Mouse (Mus musculus): Measurements from ENCODE around the gene Cck.

The Cck gene

DNA sequence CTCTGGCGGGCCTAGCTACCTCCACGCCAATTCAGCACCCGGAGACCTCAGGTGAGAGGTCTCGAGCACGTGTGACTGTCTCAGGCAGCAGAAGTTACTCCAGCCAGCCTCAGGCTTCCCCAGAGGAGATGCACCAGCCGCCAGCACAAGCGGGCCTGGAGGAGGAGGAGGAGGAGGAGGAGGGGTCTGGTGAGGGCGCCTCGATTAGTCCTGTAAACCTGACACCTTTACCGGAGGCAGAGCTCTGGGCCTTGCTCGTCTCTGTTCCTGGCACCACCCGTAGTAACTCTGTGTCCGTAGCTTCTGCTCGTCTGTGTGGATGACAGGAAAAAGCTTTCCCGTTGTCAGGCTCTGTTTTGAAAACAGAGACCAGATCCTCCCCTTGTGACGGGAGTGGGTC is 35.0 kb downstream of the Cck start:
- no peak for DNase-seq (ENCODE audit: low spot score in 2 of 2)

DNA sequence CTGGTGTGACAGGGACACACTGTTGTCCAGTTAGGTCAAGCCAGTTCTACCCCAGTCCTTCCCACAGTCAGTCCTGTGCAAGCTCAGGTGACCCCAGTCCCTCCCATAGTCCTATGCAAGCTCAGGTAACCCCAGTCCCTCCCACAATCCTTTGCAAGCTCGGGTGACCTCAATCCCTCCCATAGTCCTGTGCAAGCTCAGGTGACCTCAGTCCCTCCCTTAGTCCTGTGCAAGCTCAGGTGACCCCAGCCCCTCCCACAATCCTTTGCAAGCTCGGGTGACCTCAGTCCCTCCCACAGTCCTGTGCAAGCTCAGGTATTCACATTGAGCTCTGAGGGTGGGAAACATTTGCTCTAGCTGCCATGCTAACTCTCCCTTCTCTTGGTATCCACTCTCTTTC is 35.5 kb downstream of the Cck start:
- DNase-seq (ENCODE audit: low spot score in 2 of 2) = no peak

DNA sequence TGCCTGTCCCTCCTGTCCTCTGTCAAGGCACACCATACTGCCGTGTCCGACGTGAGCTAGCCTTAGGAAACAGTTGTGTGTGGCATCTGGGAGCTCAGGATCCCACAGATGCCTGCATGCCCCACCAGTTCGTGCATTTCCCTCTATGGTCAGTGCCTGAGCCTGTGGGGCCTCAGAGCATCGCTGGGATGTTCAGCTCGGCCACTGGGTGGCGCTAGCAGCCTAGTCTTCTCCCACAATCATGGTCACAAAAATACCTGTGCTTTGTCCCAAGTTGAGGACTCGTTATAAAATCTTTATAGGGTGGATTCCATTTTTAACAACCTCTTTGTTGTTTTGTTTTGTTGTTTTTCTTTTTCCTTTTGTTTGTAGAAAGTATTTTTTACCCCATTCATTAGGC is 37.0 kb downstream of the Cck start:
- no peak for DNase-seq (ENCODE audit: low spot score in 2 of 2)

DNA sequence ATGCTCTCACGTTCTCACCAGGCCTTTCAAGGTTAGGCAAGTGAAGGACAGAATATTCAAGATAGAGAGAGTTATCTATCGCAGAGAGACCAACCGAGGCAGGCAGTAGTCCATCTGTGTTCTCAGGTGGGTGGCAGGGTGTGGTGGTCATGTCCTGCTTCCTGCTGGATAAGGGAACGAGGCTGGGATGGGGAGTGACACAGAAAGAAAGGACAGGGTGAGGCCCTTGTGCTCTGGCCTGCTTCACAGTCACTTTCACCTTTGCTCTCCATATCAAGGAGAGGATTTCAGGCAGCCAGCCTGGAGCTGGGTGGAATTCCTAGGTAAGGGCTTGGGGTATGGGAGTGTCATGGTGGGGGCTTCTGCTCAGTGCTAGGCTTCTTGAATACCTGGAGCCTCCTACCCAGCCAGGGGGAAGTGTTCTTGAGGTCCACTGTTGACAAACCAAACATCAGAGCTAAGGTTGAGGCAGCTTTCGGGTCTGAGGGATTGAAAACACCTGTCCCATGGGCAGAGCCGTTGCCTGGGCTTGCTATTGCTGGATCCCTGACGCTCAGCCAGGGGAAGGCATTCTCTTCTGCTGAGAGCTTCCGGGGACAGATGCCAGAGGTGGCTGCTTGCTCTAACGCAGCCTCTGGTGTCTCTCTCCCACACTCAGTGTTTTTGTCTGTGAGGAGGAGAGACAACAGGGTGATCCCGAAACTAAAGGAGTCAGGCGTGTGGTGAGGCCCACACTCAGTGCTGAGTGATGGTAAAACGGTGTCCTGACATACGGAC is 38.6 kb downstream of the Cck start:
- DNase-seq (ENCODE audit: low spot score in 2 of 2) = no peak

DNA sequence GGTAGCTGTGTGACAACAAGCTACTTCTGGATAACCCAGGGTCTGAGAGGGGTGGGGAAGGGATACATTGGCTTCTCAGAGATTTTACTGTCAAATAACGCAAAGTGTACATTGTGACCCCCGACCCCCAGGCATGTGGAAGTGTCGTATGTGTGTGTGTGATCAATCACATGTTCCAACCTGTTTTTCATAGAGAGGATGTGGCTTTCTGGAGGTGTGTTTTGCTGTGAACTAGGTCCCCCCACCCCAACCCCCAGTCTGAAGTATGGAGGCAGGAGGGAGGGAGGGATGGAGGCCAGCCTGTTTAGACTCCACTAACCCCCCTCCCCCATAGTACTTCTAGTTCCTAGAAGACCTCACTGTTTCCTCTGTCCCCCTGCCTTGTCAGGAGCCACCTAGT is 40.6 kb downstream of the Cck start:
- DNase-seq (ENCODE audit: low spot score in 2 of 2) = peak in 1 of 2 experiments; percentile 17

DNA sequence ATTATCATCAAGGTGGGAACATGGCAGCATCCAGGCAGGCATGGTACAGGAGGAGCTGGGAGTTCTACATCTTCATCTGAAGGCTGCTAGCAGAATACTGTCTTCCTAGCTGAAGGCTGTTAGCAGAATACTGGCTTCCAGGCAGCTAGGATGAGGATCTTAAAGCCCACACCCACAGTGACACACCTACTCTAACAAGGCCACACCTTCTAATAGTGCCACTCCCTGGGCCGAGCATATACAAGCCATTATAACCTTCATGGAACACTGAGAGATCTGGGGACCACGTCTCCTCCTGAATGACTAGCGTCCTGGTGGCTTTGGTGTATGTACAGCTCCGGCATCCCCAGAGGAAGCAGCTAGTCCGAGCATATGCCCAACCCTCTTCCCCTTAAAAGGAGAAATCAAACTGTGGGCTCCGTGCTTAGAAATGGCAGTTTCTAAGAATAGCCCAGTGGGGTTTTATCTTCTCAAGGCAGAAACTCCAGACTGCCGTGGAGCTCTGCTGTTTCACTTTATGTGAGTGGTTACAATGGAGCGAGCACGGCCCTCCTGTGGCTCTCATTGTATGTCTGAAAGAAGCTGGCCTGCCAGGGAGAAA is 43.1 kb downstream of the Cck start:
- DNase-seq (ENCODE audit: low spot score in 2 of 2) = peak in 1 of 2 experiments; percentile 15

DNA sequence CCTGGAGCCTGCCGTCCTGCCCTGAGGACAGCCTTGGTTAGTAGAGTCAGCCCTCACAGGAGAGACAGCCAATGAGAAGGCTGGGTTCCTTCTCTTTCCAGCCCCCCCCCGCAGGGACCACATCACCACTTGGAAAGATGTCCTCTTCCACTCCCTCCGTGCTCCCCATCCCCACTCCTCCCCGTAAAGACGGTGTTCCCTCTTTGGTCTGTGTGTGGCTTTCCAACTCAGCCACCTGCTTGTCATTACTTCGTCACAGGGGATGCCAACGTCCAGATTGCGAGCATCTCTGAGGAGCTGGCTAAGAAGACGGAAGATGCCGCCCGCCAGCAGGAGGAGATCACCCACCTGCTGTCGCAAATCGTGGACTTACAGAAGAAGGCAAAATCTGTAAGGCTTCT is 49.1 kb downstream of the Cck start:
- DNase-seq (ENCODE audit: low spot score in 2 of 2) = no peak

DNA sequence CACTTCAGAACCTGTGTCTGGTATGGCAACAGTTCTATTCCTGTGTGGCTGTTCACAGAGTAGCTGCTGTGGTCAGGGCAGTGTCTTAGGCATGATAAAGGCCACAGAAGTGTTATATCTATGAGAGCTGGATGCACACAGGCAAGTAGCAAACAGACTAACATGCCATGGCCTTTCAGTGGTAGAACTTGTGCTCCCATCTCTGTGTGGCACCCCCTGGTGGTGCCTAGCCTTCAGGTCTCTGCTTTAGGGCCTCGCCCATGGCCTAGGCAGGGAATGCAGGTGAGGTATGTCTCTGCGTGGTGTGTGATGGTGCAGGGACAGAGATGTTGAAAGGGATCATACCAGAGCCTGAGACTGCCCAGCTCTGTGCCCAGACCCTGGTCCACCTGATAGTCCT is 50.1 kb downstream of the Cck start:
- peak; percentile 32 to 57 for DNase-seq (ENCODE audit: low spot score in 2 of 2)

DNA sequence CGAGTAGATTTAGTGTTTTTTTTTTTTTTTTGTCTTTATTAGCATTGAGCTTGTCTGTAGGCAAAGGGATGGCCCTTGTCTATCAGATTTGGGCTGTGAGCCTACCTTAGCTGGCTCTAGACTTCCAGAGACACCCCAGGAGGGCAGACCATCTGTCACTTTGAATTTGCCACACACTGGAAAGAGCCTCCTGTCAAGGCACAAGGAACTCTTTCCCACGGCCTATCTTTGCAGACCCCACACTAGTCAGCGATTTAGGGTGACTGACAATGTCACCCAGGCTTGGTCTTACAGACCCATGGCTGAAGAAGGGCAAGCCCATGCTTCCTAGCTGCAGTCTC is 51.2 kb downstream of the Cck start:
- DNase-seq (ENCODE audit: low spot score in 2 of 2) = no peak

DNA sequence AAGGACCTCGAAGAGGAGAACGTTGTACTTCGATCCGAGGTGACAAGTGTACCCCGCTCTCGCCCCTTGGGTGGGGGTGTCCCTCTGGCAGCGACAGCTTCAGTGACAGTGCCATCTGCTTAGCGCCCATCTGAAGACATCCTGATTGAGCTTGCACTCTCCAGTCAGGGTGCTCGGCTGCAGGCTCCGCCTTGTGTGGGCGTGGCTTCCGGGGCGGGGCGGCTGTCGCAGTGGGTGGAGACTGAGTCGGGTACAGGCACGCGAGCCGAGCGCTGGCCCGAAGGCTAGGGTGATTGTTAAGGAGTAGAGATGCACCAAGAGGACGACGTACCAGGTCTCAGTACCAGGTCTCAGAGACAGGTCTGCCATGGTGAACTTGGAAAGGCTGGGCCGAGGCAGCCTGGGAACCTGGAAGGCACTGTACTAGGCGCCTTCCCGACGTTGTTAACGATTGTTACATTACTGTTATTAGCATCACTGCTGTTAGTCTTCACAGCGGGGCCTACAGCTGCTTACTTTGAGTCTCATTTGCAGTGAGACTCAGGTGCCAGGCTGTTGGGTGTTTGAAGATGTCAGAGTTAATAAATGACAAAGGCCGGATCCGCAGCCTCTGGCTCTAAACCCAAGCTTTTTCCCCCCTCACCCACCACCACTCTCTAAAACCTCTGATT is 51.7 kb downstream of the Cck start:
- peak in 1 of 2 experiments; percentile 12 for DNase-seq (ENCODE audit: low spot score in 2 of 2)

DNA sequence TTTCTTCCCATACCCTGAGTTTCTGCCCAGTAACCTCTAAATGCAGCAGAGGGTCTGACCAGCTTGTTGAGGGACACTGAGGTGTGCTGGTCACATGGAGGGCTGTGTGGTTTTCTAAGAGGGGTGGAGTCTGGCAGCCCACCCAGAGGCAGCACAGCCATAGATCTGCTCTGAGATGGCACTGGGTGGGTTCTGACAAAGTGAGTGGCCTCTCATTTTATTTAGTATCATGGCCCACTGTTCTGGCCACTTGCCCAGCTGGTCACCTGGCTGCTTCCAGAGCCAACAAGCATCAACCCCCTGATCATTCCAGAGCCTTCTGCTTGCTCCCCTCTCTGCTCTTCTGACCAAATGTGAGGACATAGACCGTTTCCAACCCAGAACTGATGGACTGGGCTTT is 53.3 kb downstream of the Cck start:
- no peak for DNase-seq (ENCODE audit: low spot score in 2 of 2)

Measured in spleen, postnatal 36 days (tissue).